Mouse (Mus musculus) liver (tissue): Measurements from ENCODE around the gene Spta1.

Source experiments
- DNase-seq: peaks from one replicate; pipeline ENCODE4 v3.0.0-alpha.2; 2020; ENCODE audit warnings: mixed read lengths

The Spta1 gene

DNA sequence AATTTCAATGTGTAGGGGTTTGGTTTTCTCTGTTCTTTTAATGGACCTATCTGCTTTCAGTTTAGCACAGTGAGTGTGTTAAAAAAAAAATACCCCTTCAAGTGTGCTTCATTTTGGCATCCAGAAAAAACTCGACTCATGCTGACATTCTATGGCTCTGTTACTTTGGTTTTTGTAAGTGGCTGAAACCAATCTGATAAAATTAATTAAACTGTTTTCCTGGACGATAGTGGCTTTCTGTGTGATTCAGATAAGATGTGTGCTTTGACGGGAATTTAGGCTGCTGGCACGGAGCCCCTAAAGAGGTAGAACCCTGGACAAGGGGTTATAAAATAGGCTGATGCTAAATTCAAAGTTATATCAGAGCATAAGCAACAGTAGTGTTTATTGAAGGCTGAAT, 96.6 kb downstream of the Spta1 start:
- no peak for DNase-seq

- no peak for DNase-seq
Observed at GRCm38 (mm10) chr1:174270643-174271042, 98.1 kb downstream of the Spta1 start.
